Mouse (Mus musculus) brain, embryonic 14.5 days (tissue): ENCODE measurements around the gene Rdh16f2.
"Not testable (repeated sequence)": the region's sequence is repeated elsewhere in the genome, so short reads cannot be mapped to it uniquely, and the experiment has no call there.

Source experiments
- CTCF ChIP-seq: fragments of 200-500 bp; IDR thresholded peaks from 2 replicates; pipeline ENCODE4 v1.5.1; 2012; ENCODE audit warnings: inconsistent platforms, mild to moderate bottlenecking, moderate library complexity, borderline replicate concordance; ENCODE audit not compliant: insufficient read depth, insufficient read length; ENCODE audit errors: extremely low read depth
- POLR2A ChIP-seq: fragments of 200-500 bp; IDR thresholded peaks from 2 replicates; pipeline ENCODE4 v1.6.1; 2012; ENCODE audit warnings: mild to moderate bottlenecking, inconsistent platforms, borderline replicate concordance; ENCODE audit not compliant: poor library complexity, insufficient read depth, insufficient read length, severe bottlenecking; ENCODE audit errors: extremely low read depth

DNA sequence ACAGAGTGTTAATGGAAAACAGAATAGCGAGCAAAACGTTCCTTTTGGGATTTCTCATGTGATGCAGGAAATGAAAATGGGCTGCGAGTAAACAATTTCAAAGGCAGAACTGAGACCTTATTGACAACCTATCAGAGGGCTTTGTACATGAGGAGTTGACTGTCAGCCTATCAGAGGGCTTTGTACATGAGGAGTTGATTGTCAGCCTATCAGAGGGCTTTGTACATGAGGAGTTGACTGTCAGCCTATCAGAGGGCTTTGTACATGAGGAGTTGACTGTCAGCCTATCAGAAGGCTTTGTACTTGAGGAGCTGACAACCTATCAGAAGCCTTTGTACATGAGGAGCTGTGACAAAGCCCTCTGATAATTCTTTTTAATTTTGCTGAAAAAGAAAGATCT, 50.9 kb downstream of the Rdh16f2 start:
- TF ChIP-seq CTCF, POLR2A: not testable (repeated sequence)
